Mouse (Mus musculus) embryo, embryonic 10 days (tissue): ENCODE measurements at regions not wholly inside any gene's neighbourhood (a gene's known extent, or its start where the extent isn't known, plus 50 kb on each side); places are given as distances from the start of the nearest gene placed in this dataset.

Source experiments
- DNase-seq: peaks from one replicate; pipeline ENCODE4 v3.0.0-alpha.2; 2015; ENCODE audit warnings: low spot score

DNA sequence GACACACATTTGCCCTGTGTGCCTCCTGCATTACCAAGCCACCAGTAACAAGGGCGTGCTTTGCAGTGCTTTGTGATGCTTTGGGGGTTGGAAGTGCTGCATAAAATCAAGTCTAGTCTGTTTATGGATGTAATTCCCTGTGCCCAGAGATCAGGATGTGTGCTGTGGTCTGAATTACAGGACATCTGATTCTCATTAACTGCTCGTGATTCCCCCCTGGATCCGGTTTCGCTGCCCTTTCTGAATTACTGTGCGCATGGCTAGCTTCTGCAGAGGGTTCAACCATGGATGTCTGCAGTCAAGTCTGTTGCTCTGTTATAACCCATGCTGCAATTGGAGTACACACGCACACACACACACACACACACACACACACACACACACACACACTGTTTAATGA lies 52.5 kb upstream of the Magi1 start:
- DNase-seq, result peak; percentile 81
